Mouse (Mus musculus) embryonic facial prominence, embryonic 10.5 days (tissue): Measurements from ENCODE around the gene Tm7sf3. TPM values are rescaled to one million over a fixed set of nuclear protein-coding genes. Genes with fewer than 3 reads are reported as not detected.

ENCODE experiments used
- DNase-seq: peaks from one replicate; pipeline ENCODE4 v3.0.0-alpha.2; 2017; ENCODE audit warnings: low spot score
- H3K27ac ChIP-seq: fragments of 300-500 bp; sonication (generic); replicated peaks from 2 replicates; pipeline ENCODE4 v1.5.1; 2016; ENCODE audit warnings: mild to moderate bottlenecking
- H3K27me3 ChIP-seq: fragments of 300-500 bp; sonication (generic); replicated peaks from 2 replicates; pipeline ENCODE4 v1.6.1; 2016; ENCODE audit warnings: low read depth, mild to moderate bottlenecking; ENCODE audit not compliant: poor library complexity, severe bottlenecking
- H3K36me3 ChIP-seq: fragments of 300-500 bp; sonication (generic); replicated peaks from 2 replicates; pipeline ENCODE4 v1.6.1; 2016; ENCODE audit warnings: mild to moderate bottlenecking, moderate library complexity
- H3K4me1 ChIP-seq: fragments of 300-500 bp; sonication (generic); 2 replicates; pipeline ENCODE4 v1.6.1; 2016
- H3K4me3 ChIP-seq: fragments of 300-500 bp; sonication (generic); 2 replicates; pipeline ENCODE4 v1.5.1; 2016; ENCODE audit warnings: mild to moderate bottlenecking, moderate library complexity
- H3K9me3 ChIP-seq: fragments of 300-500 bp; sonication (generic); 2 replicates; pipeline ENCODE4 v1.6.1; 2016; ENCODE audit warnings: mild to moderate bottlenecking
- WGBS: fragments of 180-500 bp; shearing (Covaris S2); methylation state at CpG from one replicate; pipeline ENCODE4 v1.1.7; 2016; 5-methylcytosine and 5-hydroxymethylcytosine counted together
- polyA plus RNA-seq: library from polyadenylated mRNA; unstranded; fragments of >200 nt; fragmentation: Nextera tagmentation; extraction: Ambion mirVana; gene quantifications from 2 replicates; pipeline ENCODE4 v1.2.1, GENCODE M21; 2016

Tm7sf3 gene
- polyA plus RNA-seq: 26.7 and 27.5 TPM in 2 replicates

- under 1% methylated on average over 60 of the region's 60 CpGs for WGBS
- no peaks in the 10 kb centered on the region for H3K36me3 ChIP-seq
- H3K27ac ChIP-seq: peak within 1 kb of the TSS; percentile 96
- H3K4me1 ChIP-seq: peaks cover 16% of the 10 kb centered on the region
- peak; percentile 99 for DNase-seq
- no peaks in the 10 kb centered on the region for H3K27me3 ChIP-seq
- H3K9me3 ChIP-seq: no peaks in the 10 kb centered on the region
- H3K4me3 ChIP-seq: peak within 1 kb of the TSS; percentile 92
Measured at GRCm38 (mm10) chr6:146642276-146643183, at the start of gene Tm7sf3, which contains the start of gene Med21. Gene Tm7sf3, minus strand, starts transcription at chr6:146642824. Gene Med21, plus strand, starts transcription at chr6:146642547.

- no peak for DNase-seq
- no peaks in the 10 kb centered on the region for H3K27me3 ChIP-seq
- no peak overlapping the region for H3K27ac ChIP-seq
- no peaks in the 10 kb centered on the region for H3K4me1 ChIP-seq
- no peaks in the 10 kb centered on the region for H3K36me3 ChIP-seq
- WGBS: 81% methylated on average over 5 of the region's 5 CpGs
- no peaks in the 10 kb centered on the region for H3K9me3 ChIP-seq
- no peak overlapping the region for H3K4me3 ChIP-seq
Measured at GRCm38 (mm10) chr6:146688861-146689260, 46.2 kb upstream of the Tm7sf3 start.

- H3K36me3 ChIP-seq: no peaks in the 10 kb centered on the region
- no peaks in the 10 kb centered on the region for H3K9me3 ChIP-seq
- H3K27ac ChIP-seq: no peak overlapping the region
- no peak for DNase-seq
- no peak overlapping the region for H3K4me3 ChIP-seq
- H3K4me1 ChIP-seq: no peaks in the 10 kb centered on the region
- WGBS: 85% methylated on average over 7 of the region's 7 CpGs
- no peaks in the 10 kb centered on the region for H3K27me3 ChIP-seq
Measured at GRCm38 (mm10) chr6:146688010-146688409, 45.4 kb upstream of the Tm7sf3 start.

- no peaks in the 10 kb centered on the region for H3K9me3 ChIP-seq
- no peak overlapping the region for H3K27ac ChIP-seq
- no peaks in the 10 kb centered on the region for H3K36me3 ChIP-seq
- no peaks in the 10 kb centered on the region for H3K27me3 ChIP-seq
- no peak for DNase-seq
- no peaks in the 10 kb centered on the region for H3K4me1 ChIP-seq
- WGBS: 77% methylated on average over 5 of the region's 5 CpGs
- no peak overlapping the region for H3K4me3 ChIP-seq
Measured at GRCm38 (mm10) chr6:146686463-146687196, 44.0 kb upstream of the Tm7sf3 start.

- Histone ChIP-seq H3K9me3 (no peaks in the 10 kb centered on the region), H3K27me3 (no peaks in the 10 kb centered on the region), H3K36me3 (no peaks in the 10 kb centered on the region), H3K27ac (no peak overlapping the region), H3K4me3 (no peak overlapping the region), H3K4me1 (no peaks in the 10 kb centered on the region)
- 83% methylated on average over 17 of the region's 17 CpGs for WGBS
- DNase-seq: no peak
Measured at GRCm38 (mm10) chr6:146685781-146686308, 43.2 kb upstream of the Tm7sf3 start.

- Histone ChIP-seq H3K36me3 (no peaks in the 10 kb centered on the region), H3K9me3 (peaks cover 9% of the 10 kb centered on the region; the same call in 1 of the 2 replicates), H3K27ac (no peak overlapping the region), H3K4me3 (no peak overlapping the region), H3K4me1 (no peaks in the 10 kb centered on the region), H3K27me3 (no peaks in the 10 kb centered on the region)
- no peak for DNase-seq
- WGBS: 80% methylated on average over 4 of the region's 4 CpGs
Measured at GRCm38 (mm10) chr6:146683881-146684280, 41.3 kb upstream of the Tm7sf3 start.

GRCm38 (mm10) chr6:146678136-146679070 is 35.8 kb upstream of the Tm7sf3 start:
- H3K27me3 ChIP-seq: no peaks in the 10 kb centered on the region
- no peak overlapping the region for H3K27ac ChIP-seq
- 77% methylated on average over 10 of the region's 10 CpGs for WGBS
- H3K4me1 ChIP-seq: no peaks in the 10 kb centered on the region
- H3K36me3 ChIP-seq: no peaks in the 10 kb centered on the region
- no peak for DNase-seq
- no peak overlapping the region for H3K4me3 ChIP-seq
- H3K9me3 ChIP-seq: peaks cover 9% of the 10 kb centered on the region; the same call in 1 of the 2 replicates

- H3K27me3 ChIP-seq: no peaks in the 10 kb centered on the region
- DNase-seq: no peak
- 85% methylated on average over 10 of the region's 10 CpGs for WGBS
- no peaks in the 10 kb centered on the region for H3K36me3 ChIP-seq
- no peak overlapping the region for H3K4me3 ChIP-seq
- no peak overlapping the region for H3K27ac ChIP-seq
- H3K4me1 ChIP-seq: no peaks in the 10 kb centered on the region
- peaks cover 9% of the 10 kb centered on the region; the same call in 1 of the 2 replicates for H3K9me3 ChIP-seq
Measured at GRCm38 (mm10) chr6:146676904-146677303, 34.3 kb upstream of the Tm7sf3 start.

GRCm38 (mm10) chr6:146674881-146675536 is 32.4 kb upstream of the Tm7sf3 start:
- Histone ChIP-seq H3K27ac (no peak overlapping the region), H3K27me3 (no peaks in the 10 kb centered on the region), H3K36me3 (no peaks in the 10 kb centered on the region), H3K4me1 (no peaks in the 10 kb centered on the region), H3K9me3 (peaks cover 11% of the 10 kb centered on the region), H3K4me3 (no peak overlapping the region)
- no peak for DNase-seq
- 82% methylated on average over 4 of the region's 4 CpGs for WGBS

- Histone ChIP-seq H3K27me3 (no peaks in the 10 kb centered on the region), H3K4me1 (no peaks in the 10 kb centered on the region), H3K9me3 (peaks cover 7% of the 10 kb centered on the region), H3K4me3 (no peak overlapping the region), H3K36me3 (no peaks in the 10 kb centered on the region), H3K27ac (no peak overlapping the region)
- WGBS: 85% methylated on average over 8 of the region's 8 CpGs
- no peak for DNase-seq
Measured at GRCm38 (mm10) chr6:146674420-146674819, 31.8 kb upstream of the Tm7sf3 start.

- DNase-seq: no peak
- Histone ChIP-seq H3K27ac (no peak overlapping the region), H3K9me3 (peaks cover 6% of the 10 kb centered on the region; the same call in 1 of the 2 replicates), H3K27me3 (no peaks in the 10 kb centered on the region), H3K36me3 (no peaks in the 10 kb centered on the region), H3K4me3 (no peak overlapping the region), H3K4me1 (no peaks in the 10 kb centered on the region)
- 76% methylated on average over 4 of the region's 4 CpGs for WGBS
Measured at GRCm38 (mm10) chr6:146673696-146674095, 31.1 kb upstream of the Tm7sf3 start.
